Mouse (Mus musculus) left cerebral cortex, postnatal 25 days (tissue): ENCODE results near the gene Bcl7c. TPM values are rescaled to one million over a fixed set of nuclear protein-coding genes. Genes with fewer than 3 reads are reported as not detected.

Source experiments
- DNase-seq, 2 experiments: peaks; one replicate each; pipeline ENCODE4 v3.0.0; 2022; ENCODE audit warnings: low spot score in 2 of 2, mixed read lengths in 1 of 2
- intact Hi-C: fragments of 180-260 bp; cut with DNase I; formaldehyde crosslinking; loops from one replicate; pipeline ENCODE4 v1.15.1; 2025
- total RNA-seq, 2 experiments: library from RNA; stranded (reverse); gene quantifications; 2 replicates each; pipeline ENCODE4 v1.2.3; 2021

Gene Bcl7c
- total RNA-seq, 2 experiments from 2014 or later: 37.6 to 43.0 TPM

DNA sequence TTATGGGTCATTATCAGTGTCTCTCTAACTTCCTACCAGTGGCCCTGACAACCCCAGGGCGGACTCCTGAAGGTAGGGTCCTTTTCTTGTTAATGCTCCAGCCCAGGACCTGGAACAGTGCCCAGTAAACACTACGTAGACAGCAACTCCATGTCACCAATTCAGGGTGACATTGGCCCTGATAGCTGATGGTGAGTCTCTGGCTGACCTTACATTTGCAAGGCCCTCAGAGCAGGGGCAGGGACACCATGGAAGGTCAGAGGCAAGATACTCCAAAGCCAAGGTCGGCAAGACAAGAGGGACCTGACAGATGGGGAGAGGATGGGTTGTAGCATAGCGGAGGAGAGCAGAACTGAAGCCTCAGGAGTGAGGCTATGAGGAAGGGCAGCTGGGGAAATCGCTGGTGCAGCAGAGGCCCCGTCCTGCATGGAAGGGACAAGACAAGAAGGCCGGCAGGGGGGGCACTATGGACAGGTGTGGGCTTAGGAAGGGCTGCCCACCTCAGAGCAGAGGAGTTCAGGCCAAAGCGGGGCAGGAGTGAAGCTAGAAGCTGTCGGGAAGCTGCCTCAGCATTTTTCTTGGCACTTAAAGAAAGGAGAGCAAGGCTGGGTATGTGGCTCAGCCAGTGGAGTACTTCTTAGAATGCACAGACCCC lies 19.0 kb downstream of the Bcl7c start:
- intact Hi-C loops: loop anchor here (2.0 kb wide), 1 partner anchor 19 kb away; the partner anchor contains the start of gene Bcl7c
- no peak for DNase-seq

DNA sequence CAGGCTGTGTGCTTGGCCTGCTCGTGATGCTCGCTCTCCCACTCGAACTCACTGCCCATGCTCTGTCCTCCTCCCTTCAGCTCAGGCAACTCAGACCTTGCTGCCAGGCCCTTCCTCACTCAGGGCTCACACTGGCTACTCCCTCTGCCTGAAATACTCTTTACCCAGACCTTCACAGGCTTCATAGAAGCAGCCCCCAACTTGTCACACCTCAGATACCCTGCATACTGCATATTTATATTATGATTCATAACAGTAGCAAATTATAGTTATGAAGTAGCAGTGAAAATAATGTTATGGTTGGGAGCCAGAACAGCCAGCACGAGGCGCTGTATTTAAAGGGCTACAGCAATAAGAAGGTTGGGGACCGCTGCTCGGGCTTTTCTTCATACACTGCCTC lies 19.8 kb downstream of the Bcl7c start:
- intact Hi-C loops: no loop called here
- DNase-seq: peak in 1 of 2 experiments; percentile 70

DNA sequence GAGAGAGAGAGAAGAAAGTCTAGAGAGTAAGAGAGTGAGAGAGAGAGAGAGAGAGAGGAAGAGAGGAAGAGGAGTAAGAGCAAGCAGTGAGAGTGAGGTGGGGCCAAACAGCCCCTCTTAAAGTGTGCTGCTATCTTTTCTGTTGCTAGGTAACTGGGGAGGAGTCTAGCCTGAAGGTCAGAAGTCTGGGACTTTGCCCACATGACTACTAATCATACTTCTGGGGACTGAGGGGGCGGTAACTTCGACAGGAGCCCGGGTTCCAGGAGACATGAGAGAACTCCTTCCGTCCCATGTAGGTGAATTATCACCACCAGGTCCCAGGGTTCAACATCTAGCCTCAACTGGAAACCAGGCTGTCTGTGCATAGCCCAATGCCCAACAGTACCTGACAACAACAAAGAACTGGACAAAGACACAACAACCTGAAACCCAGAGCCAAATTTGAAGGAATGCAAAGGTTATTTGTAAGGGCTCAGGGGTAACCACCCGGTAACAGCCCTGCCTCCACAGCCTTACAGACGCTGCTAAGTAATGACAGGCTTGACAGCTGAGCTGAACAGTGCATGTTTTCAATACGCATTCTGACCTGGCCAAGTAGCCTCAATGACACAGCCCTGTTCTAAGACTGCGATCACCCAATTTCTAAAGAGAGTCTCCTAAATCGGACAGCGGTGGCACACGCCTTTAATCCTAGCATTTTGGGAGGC lies 21.8 kb downstream of the Bcl7c start:
- intact Hi-C loops: no loop called here
- DNase-seq: no peak

DNA sequence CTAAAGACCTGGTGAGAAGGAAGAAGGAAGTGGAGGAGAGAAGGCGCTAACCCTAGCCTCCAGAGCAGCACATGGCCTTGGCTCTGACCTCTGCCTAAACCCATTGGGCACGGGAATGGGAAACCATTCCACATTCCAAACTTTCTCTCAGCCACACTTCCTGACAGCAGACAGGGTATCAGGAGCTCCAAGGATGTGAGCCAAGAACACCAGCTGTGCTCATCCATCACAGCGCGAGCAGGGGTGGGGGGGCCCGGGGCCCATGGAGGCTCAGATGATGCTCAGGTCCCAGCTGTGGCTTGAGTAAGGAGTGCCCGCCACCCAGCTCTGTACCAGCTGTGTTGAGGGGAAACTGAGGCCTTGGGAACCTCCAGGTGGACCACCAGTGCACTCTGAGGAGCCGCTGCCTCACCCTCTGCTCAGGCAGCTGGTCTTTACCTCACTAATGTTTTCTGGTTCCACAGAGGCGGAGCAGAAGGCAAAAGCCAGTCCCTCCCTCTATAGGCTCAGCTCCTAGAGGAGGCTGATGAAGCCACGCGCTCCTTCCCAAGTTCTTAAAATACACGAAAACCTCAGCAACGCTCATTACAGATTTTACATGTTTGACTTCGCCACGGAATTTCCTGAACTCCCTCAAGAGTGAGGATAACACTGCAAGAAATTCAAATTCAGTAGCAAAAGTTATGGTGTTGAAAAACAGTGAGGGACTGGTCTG lies 23.3 kb downstream of the Bcl7c start:
- peak in 1 of 2 experiments; percentile 74 for DNase-seq
- intact Hi-C loops: no loop called here

DNA sequence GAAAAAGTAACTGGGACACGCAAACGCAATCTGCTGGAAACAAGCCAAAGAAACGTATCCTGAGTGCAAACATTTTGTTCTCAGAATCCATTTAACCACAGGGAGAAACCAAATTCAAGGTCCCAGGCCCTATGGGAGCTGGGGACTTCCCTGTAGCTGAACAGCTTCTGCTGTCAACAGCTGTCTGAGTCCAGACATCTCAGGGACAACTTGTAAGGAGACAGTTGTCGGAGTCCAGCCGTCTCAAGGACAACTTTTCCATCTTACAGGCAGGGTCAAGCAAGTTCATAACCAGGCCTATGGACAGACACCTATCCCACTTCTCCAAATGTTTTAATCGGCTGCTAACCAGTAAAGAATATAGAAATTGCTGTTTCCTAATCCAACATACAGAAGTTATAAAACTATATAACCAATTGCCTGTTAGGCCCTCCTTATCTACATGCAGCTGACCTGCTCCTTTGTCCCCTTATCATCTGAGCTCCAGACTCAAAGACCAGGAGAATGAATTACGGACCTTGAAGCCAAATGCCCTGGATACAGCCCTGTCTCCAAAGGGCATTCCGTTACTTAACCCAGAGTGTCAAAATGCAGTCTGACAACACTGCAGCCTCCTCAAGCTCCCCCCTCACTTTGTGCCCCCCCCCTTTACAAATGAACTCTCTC lies 26.7 kb downstream of the Bcl7c start:
- intact Hi-C loops: no loop called here
- no peak for DNase-seq

DNA sequence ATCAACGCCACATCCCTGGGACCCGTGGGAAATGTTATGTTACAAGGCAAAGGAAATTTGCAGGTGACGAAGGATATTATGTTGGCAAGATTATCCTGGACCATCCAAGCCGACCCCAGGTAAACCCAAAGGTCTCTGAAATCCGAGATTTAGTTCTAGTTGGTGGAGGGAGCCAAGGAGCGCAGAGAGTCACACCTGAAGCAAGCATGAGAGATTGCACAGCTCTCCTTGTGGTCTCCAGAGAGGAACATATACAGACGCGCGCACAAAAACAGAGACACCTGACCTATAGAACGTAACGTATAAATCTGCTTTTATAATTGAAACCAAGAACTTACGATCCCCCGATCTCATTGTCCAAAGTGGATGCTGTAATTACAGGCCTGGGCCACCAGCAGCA lies 28.2 kb downstream of the Bcl7c start:
- intact Hi-C loops: no loop called here
- no peak for DNase-seq

DNA sequence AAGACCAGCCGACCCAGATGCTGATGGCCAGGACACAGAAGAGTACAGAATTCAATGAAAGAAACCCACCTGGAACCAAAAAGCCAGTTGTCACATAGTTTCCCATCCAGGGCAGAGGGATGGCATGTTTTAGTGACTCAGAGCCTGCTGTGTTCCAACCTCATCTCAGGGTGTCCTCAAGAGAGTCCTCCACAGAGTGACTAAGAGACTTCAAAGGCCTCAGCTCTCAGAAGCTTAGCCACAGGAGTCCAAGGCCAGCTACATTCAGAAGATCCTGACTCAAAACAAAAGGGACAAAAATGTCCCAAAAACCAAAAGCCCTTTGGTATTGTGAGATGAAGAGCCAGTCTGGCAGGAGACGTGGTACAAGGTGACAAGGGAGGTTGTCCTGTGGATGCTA lies 29.9 kb downstream of the Bcl7c start:
- intact Hi-C loops: no loop called here
- DNase-seq: no peak

DNA sequence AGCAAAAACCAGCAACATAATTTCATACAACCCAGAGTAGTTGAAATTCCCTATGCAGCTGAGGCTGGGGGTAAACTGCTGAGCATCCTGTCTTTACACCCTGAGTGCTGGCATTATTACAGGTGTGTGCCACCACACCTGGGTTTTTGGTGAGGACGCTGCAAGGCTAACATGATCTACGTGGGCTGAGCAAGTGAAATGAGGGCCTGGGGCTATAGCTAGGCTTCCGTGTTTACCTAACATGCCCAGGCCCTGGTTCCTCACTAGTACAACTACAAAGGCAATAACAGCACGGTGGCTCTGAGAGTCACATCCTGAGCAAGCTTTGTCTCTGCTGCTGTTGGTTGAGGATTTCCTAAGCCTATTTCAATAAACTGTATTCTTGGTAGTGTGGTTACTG lies 31.1 kb downstream of the Bcl7c start:
- intact Hi-C loops: no loop called here
- DNase-seq: no peak

DNA sequence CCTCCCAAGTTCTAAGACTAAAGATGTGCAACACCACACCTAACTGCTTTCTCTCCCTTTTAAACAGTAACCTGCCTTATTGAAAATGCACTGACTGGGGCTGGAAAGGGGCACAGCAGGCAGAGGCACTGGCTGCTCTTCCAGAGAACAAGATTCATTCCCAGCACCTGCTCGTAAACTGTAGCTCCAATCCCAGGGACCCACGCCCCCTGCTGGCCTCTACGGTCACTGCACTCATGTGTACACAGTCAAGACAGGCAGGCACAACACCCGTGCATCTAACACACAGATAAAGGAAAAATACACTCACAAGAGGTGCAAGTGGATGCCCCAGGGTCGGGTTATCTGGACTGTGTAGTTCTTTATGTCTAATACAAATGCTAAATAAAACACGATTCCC lies 31.7 kb downstream of the Bcl7c start:
- intact Hi-C loops: no loop called here
- no peak for DNase-seq

- DNase-seq: peak in 1 of 2 experiments; percentile 52
- intact Hi-C loops: loop anchor here (1.0 kb wide), 2 partner anchors 33 to 70 kb away; partner anchors contain the start of gene Bcl7c
Observed at GRCm38 (mm10) chr7:127675391-127675811, 33.3 kb downstream of the Bcl7c start.

DNA sequence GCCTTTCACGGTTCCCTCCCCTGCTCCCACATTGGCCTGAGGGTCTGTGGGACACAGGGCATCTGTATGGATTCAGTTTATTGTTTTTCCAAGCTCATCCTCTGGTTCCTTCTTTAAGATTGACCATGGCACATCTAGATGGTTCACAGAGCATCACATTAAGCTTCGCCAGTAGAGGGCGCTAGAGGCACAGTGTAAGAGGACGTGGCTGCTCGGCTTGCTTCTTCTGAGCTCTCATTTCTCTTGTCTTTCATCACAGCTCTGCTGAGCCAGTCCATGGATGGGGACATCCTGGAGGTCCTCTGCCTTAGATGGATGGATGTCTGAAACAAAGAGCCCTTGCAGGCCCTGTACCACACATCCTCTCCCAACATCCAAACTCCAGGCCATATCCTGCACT lies 33.8 kb downstream of the Bcl7c start:
- intact Hi-C loops: loop anchor here (1.0 kb wide), 2 partner anchors 33 to 70 kb away; partner anchors contain the start of gene Bcl7c
- DNase-seq: peak; percentile 90 to 94

- DNase-seq: no peak
- intact Hi-C loops: no loop called here
Observed at GRCm38 (mm10) chr7:127672776-127673175, 36.0 kb downstream of the Bcl7c start.

DNA sequence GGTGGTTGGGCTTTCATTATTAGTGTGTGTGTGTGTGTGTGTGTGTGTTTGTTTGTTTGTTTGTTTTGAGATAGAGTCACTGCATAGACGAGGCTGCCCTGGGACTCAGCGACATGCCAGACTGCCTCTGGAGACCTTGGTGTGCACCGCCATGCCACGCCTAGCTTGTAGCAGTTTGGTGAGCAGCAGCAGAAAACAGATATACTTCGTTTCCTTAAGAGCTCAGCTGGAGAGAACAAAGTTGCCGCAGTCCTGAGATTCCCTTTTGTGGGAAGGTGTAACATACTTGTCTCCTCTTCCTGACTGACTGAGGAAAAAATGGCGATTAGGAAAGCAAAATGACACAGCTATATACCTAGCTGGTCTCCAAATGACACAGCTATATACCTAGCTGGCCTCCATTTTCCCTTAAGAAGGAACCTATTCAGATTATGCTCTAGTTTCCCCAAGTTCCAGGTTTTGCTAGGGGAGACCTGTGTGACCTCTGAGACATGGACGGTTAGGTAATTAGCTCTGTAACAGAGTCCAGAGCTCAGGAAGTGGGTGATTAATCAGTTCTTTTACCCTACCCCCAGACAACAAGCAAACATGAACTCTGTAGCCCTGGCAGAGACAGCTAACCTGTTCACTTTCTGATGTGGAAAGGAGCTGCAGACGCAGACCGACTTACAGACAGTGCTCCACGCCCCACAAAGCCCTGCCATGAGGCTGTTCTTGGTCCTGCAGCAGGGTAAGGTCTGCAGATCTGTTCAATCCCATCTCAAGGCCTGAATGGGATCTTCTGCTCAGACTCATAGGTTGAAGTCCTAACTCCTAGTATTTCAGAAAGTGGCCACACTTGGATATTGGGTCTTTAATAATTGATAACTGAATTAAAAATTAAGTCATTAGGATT lies 36.6 kb downstream of the Bcl7c start:
- DNase-seq: no peak
- intact Hi-C loops: no loop called here

DNA sequence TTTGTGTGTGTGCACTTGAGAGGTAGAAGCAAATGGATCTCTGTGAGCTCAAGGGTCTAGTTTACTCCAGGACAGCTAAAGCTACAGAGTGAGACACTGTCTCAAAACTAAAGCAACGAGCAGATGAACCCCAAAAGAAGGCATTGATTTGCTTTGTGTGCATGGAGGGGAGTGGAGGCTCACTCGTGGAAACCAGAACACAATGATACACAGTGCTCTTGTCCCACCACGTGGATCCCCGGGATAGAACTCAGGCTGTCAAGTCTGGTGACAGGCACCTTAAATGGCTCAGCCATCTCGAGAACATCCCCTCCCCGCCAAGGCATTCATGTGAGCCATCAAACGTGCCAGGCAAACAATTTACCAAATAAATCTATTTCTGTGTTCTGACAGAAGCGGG lies 41.6 kb downstream of the Bcl7c start:
- intact Hi-C loops: no loop called here
- DNase-seq: peak in 1 of 2 experiments; percentile 14

DNA sequence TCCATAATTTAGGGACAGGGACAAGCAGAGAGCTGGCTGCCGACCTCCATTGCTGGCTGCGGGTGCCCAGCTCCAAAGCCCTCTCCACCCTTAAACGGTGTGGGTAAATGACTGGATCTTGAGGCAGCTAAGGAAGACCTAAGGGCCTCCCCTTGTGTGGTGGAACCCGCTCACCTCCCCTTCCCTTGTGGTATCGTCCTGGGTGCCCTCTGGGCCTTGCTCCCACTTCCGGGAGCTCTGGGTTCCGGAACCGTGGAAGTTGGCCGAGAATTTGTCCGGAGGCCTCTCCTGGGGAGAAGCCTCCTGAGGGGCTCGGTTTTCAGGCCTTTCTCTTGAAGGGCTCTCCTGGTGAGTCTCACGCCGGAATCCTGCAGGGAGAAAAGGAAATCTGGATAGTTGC lies 42.1 kb downstream of the Bcl7c start:
- intact Hi-C loops: no loop called here
- DNase-seq: no peak

GRCm38 (mm10) chr7:127666066-127666654 lies 42.6 kb downstream of the Bcl7c start:
- DNase-seq: no peak
- intact Hi-C loops: no loop called here

DNA sequence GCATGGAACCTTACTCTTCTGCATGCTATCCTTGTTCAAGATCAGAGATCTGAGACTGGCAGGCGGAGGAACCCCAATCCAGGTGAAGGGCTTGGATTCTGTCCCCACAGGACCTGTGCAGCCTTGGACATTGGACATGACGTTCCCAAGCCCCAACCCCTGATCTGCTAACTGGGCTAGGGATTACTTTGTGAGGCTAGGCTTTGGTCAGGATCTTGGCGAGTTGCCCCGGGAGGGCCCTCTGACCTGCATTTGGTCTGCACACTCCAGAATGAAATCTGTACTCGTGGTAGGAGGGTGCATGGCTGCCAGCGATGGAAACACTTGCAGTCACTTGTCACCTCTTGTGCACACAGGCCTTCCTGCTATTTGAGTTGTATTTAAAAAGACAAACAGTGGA lies 45.8 kb downstream of the Bcl7c start:
- DNase-seq: no peak
- intact Hi-C loops: no loop called here

DNA sequence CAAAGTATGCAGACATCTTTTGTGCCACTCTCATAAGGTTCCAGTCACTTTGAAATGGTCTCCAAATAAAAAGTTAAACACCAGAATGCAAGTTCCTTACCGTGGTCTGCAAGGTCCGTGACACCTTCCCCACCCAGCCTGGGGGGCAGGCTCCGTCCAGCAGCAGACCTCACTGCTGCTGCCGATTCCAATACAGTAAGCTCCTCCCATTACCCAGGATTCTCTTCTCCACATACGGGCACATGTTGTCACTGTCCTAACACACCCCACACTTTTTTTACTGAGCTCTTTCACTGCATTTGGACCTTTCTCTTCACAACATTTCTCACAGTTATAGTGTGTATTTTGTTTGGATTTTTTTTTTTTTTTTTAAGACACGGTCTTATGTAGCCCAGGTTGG lies 46.9 kb downstream of the Bcl7c start:
- no peak for DNase-seq
- intact Hi-C loops: no loop called here

DNA sequence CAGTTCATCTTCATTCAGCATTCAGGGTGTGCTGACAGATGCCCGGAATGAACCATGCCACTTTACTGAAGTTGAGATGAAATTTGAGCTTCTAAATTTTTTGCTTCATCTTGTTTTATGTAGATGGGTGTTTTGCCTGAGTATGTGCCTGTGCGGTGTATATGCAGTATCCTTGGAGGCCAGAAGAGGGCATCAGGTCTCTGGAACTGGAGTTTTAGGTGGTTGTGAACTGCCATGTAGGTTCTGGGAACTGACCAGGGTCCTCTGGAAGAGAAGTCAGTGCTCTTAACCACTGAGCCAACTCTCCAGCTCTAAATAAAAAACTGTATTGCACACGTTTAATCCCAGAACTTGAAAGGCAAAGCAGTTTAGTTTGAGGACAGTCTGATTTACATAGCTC lies 47.9 kb downstream of the Bcl7c start:
- no peak for DNase-seq
- intact Hi-C loops: no loop called here
